Mouse (Mus musculus) spleen, postnatal 36 days (tissue): Measurements from ENCODE around the gene Zfp558.
"Not testable (repeated sequence)": the region's sequence is repeated elsewhere in the genome, so short reads cannot be mapped to it uniquely, and the experiment has no call there.

Experiments used
- DNase-seq, 2 experiments: peaks; one replicate each; pipeline ENCODE4 v3.0.0; 2022; ENCODE audit warnings: low spot score in 2 of 2, mixed read lengths in 1 of 2

Gene Zfp558

DNA sequence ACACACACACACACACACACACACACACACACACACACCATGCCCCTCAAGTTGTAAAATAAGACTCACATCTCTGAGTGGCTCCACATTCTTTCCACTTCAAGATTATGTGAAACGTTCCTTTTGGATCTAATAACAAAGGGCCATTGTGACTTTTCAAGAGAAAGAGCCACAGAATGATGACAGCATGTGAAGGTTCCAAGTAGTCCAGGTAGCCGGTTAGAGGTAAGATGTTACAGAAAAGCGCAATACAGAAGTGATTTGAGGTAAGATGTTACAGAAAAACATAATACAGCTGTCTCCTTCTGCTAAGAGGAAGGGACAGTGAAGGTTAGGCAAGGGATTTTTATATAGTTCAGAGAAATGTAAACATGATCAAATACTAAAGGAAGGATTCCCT lies at the start of gene Zfp558, which contains the start of gene Mbd3l1:
Gene Zfp558, minus strand, starts transcription at position 101 of the 400 bp plus-strand sequence.
Gene Mbd3l1, plus strand, starts transcription at position 192 of the 400 bp plus-strand sequence.
- no peak for DNase-seq

DNA sequence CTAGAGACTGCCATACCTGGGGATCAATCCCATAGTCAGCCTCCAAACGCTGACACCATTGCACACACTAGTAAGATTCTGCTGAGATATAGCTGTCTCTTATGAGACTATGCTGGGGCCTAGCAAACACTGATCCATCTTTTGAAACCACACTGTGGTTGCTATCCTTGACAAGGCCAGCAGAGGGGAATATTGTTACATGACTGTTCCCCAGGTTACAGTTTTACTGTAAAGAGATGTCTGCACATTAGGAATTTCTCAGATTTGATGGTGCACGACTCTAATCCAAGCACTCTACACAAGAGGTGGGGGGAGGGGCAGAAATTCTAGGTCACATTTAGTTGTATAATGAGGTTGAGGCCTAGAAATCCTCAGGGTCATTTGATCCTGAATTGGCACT lies 30.0 kb upstream of the Zfp558 start:
- no peak for DNase-seq

DNA sequence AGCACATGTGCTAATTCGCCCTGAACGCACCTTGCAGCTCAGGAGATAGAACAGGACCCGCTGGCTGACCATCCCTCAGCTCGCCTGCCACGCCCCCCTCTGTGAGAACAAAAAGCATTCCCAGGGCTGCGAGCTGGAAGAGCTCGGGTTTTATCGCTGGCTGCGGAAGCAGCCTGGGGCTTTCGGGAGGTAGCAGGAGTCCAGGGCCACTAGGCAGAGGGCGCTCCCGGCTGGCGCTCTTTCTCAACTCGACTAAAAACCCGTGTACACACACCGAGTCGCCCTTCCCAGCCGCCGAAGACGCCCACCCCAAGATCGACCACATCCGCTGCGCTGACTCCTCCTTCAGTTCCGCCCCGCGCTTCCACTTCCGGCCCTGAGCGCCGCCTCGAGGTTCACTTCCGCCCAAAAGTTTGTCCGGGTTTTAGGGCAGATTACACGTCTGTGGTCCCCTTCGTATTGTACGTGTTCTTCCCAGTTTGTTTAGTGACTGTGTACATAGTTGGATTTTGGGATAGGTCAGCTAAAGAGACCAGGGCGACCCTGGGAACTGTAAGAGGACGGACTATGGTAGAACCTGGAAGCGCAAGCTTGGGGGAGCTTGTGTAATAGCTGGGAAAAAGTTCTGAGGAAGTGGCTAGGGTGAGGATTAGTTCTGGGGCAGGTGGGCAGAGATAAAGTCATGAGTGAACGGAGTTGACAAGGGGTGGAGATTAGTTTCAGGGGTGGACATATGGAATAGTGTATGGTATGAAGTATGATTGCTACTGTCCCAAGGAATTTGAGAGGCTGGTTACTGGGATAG lies 4.5 kb downstream of the Zfp558 start:
- DNase-seq = peak; percentile 60 to 64

DNA sequence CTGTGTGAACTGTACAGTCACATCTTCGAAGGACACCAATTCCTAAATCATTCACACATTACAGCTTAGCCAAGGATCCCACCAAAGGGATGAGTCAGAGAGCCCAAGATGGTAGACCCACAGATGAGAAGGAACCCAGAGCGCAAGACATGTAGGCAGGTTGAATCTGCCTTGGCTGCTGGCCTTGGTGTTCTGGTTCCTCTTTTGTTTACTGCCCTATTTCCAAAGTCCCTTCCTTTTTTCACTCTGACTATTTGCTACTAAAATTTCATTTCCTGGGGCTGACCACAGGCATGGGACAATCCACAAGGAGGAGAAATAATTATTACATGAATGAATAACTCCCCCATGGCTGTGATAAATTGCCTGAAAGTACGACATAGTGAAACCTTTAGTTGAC lies 10.1 kb downstream of the Zfp558 start:
- no peak for DNase-seq

DNA sequence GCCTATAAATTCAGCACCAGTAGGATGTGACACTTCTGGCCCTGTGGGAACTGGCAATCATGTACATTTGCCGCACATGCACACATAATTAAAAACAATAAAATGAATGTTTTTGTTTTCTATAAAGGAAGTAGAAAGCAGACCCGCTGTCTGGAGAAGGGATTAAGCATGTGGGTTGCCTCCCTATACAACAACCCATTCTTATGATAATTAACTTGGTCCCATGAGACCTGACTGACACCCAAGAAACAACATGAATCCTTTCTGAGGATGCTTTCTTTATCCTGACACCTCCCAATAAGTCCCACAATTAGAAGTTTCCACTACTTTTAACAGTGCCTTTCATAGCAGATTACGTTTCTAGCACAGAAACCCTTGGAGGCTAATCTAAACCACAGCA lies 10.7 kb downstream of the Zfp558 start:
- DNase-seq = no peak

DNA sequence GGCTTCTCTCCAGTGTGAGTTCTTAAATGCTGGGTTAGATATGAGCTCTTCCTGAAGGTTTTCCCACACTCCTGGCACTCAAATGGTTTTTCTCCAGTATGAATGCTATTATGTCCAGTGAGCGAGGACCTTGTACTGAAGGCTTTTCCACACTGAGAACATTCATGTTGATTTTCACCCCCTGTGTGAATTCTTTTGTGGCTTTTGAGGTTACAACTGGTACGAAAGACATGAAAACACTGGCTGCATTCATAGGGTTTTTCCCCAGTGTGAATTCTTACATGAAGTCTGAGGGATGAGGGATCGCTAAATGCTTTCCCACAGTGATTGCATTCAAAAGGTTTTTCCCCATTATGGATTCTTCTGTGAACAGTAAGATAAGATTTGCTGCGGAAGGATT lies 21.5 kb downstream of the Zfp558 start:
- DNase-seq = no peak

DNA sequence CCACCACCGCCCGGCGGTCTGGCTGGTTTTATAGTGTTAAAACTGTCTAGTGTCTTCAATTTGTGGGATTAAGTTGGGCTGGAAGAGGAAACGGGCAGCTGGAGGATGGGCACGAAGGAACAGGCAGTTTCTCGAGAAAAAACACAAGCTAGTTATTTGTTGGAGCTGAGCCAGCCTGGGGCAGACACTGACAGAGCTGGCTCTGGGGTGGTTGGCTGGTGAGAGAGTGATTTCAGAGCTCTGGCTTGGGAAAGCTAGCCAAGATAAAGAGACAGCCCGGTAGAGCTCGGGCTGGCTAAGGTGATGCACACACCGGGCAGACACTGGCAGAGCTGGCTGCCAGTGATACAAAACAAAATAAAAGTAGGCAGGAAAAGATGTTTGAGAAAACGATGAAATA lies 46.4 kb downstream of the Zfp558 start:
- no peak for DNase-seq

DNA sequence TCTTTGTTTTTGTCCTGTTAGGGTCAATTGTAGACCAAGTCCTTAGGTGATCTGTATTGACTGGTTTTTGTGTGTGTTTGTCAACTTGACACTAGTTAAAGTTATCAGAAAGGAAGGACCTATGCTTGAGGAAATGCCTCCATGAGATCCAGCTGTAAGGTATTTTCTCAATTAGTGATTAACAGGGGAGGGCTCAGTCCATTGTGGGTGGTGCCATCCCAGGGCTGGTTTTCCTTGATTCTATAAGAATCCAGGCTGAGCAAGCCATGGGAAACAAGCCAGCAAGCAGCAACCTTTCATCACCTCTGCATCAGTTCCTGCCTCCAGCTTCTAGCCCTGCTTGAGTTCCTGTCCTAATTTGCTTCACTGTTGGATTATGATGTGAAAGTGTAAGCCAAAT lies 47.7 kb downstream of the Zfp558 start, which contains the start of gene Mbd3l2:
Gene Mbd3l2, plus strand, starts transcription at position 301 of the 400 bp plus-strand sequence.
- no peak for DNase-seq

DNA sequence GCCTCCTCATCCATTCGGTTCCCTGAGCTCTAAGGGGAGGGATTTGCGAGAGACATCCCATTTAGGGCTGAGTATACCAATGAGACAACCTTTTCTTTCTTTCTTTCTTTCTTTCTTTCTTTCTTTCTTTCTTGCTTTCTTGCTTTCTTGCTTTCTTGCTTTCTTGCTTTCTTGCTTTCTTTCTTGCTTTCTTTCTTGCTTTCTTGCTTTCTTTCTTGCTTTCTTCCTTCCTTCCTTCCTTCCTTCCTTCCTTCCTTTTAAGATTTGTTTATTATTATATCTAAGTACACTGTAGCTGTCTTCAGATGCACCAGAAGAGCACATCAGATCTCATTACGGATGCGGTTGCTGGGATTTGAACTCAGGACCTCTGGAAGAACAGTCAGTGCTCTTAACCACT lies 65.7 kb downstream of the Zfp558 start:
- DNase-seq = not testable (repeated sequence)
